Mouse (Mus musculus) kidney, adult 2 months (tissue): ENCODE measurements around the gene Msi2.

Experiments
- CTCF ChIP-seq: fragments of 200-500 bp; conservative IDR thresholded peaks from 2 replicates; pipeline ENCODE4 v1.5.1; 2011; ENCODE audit warnings: low read depth, mild to moderate bottlenecking, control low read depth, low read length, moderate library complexity, mixed read lengths; ENCODE audit not compliant: insufficient read depth, insufficient read length
- POLR2A ChIP-seq: fragments of 200-500 bp; IDR thresholded peaks from one replicate; pipeline ENCODE4 v1.6.1; 2011; ENCODE audit warnings: low read depth, low read length, control low read depth

DNA sequence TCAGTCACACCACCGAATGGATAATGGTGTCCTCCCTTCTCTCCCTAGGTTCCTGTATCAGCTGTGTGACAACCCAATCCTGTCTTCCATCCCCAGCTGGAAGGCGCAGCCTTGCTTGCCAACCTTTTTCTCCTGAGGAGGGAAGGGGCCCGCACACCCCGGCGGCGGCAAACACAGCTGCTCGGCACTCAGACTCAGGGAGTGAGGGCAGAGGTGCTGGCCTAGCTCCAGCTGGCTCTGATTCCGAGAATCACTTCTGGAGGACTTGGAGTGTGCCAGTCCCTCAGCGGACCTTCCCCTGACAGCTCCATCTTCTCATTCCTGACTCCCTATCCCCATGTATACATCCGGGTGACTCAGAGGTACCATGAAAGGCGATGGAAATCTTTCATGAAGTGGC lies 387.5 kb downstream of the Msi2 start:
- no peak for TF ChIP-seq CTCF
- no peak for TF ChIP-seq POLR2A
